Mouse (Mus musculus) limb, embryonic 14.5 days (tissue): ENCODE data around the gene Pde1a. TPM values are rescaled to one million over a fixed set of nuclear protein-coding genes. Genes with fewer than 3 reads are reported as not detected.

Experiments used
- ATAC-seq: fragments of 200-750 bp; cut with Nextera tagmentation; 2 replicates; pipeline ENCODE4 v1.8.0; 2017; ENCODE audit warnings: low read depth, moderate number of reproducible peaks, moderate TSS enrichment; ENCODE audit not compliant: low FRiP score
- DNase-seq: peaks from one replicate; pipeline ENCODE4 v3.0.0-alpha.2; 2015; ENCODE audit warnings: low spot score
- H3K27ac ChIP-seq: fragments of 300-500 bp; sonication (generic); replicated peaks from 2 replicates; pipeline ENCODE4 v1.5.1; 2014; ENCODE audit warnings: low read depth, mild to moderate bottlenecking, low read length, moderate library complexity, mixed read lengths
- H3K27me3 ChIP-seq: fragments of 300-500 bp; sonication (generic); 2 replicates; pipeline ENCODE4 v1.6.1; 2014; ENCODE audit warnings: low read length, mixed read lengths; ENCODE audit not compliant: control insufficient read depth, insufficient read depth
- H3K36me3 ChIP-seq: fragments of 300-500 bp; sonication (generic); 2 replicates; pipeline ENCODE4 v1.6.1; 2014; ENCODE audit warnings: mild to moderate bottlenecking, low read length, moderate library complexity, mixed read lengths; ENCODE audit not compliant: control insufficient read depth, insufficient read depth
- H3K4me1 ChIP-seq: fragments of 300-500 bp; sonication (generic); 2 replicates; pipeline ENCODE4 v1.6.1; 2014; ENCODE audit warnings: antibody characterized with exemption, low read length, mixed read lengths; ENCODE audit not compliant: control insufficient read depth, insufficient read depth
- H3K4me2 ChIP-seq: fragments of 300-500 bp; sonication (generic); replicated peaks from 2 replicates; pipeline ENCODE4 v1.6.1; 2014; ENCODE audit warnings: low read depth, mild to moderate bottlenecking, low read length, moderate library complexity; ENCODE audit not compliant: severe bottlenecking
- H3K4me3 ChIP-seq: fragments of 300-500 bp; sonication (generic); replicated peaks from 2 replicates; pipeline ENCODE4 v1.5.1; 2014; ENCODE audit warnings: low read length
- H3K9ac ChIP-seq: fragments of 300-500 bp; sonication (generic); 2 replicates; pipeline ENCODE4 v1.6.1; 2014; ENCODE audit warnings: mild to moderate bottlenecking, low read depth, low read length, moderate library complexity; ENCODE audit not compliant: severe bottlenecking
- H3K9me3 ChIP-seq: fragments of 300-500 bp; sonication (generic); 2 replicates; pipeline ENCODE4 v1.6.1; 2016; ENCODE audit warnings: low read length; ENCODE audit not compliant: control insufficient read depth
- POLR2A ChIP-seq: fragments of 200-500 bp; IDR thresholded peaks from 2 replicates; pipeline ENCODE4 v1.8.0; 2012; ENCODE audit warnings: inconsistent platforms, mild to moderate bottlenecking, moderate library complexity, borderline replicate concordance; ENCODE audit not compliant: insufficient read depth, insufficient read length; ENCODE audit errors: extremely low read depth
- WGBS: fragments of 180-500 bp; shearing (Covaris S2); extraction: QIAGEN DNeasy Blood & Tissue Kit; methylation state at CpG from one replicate; pipeline ENCODE4 v1.1.7; 2014; 5-methylcytosine and 5-hydroxymethylcytosine counted together
- polyA plus RNA-seq, 2 experiments: library from polyadenylated mRNA; depleted of rRNA in 1 of 2; stranded (reverse) in 1 of 2; unstranded in 1 of 2; fragments of >200 nt; fragmentation: Nextera tagmentation in 1 of 2; extraction: Ambion mirVana in 1 of 2; gene quantifications; 2 replicates each; pipeline versions ENCODE4 v1.2.1 to v1.2.3; 2012 to 2014

The Pde1a gene
- polyA plus RNA-seq, 2 experiments, result 3.0 to 5.6 TPM

GRCm38 (mm10) chr2:79819543-79819942 lies 309.7 kb downstream of the Pde1a start:
- Histone ChIP-seq H3K4me3 (no peak overlapping the region), H3K4me1 (no peaks in the 10 kb centered on the region), H3K27me3 (no peaks in the 10 kb centered on the region), H3K27ac (no peak overlapping the region), H3K9ac (no peak overlapping the region), H3K4me2 (no peak overlapping the region), H3K36me3 (no peaks in the 10 kb centered on the region), H3K9me3 (no peaks in the 10 kb centered on the region)
- no peak for TF ChIP-seq POLR2A
- DNase-seq, result no peak
- ATAC-seq, result no peak
- 61% methylated on average over 3 of the region's 3 CpGs for WGBS

- Histone ChIP-seq H3K27ac (no peak overlapping the region), H3K4me2 (no peak overlapping the region), H3K9me3 (no peaks in the 10 kb centered on the region), H3K27me3 (no peaks in the 10 kb centered on the region), H3K9ac (no peak overlapping the region), H3K4me1 (no peaks in the 10 kb centered on the region), H3K4me3 (no peak overlapping the region), H3K36me3 (no peaks in the 10 kb centered on the region)
- DNase-seq (no peak), ATAC-seq (no peak)
- 45% methylated on average over 3 of the region's 3 CpGs for WGBS
- no peak for TF ChIP-seq POLR2A
Measured at GRCm38 (mm10) chr2:79815708-79816484, 313.4 kb downstream of the Pde1a start.

GRCm38 (mm10) chr2:79798627-79799026 lies 330.6 kb downstream of the Pde1a start:
- H3K27ac ChIP-seq, result no peak overlapping the region
- no peaks in the 10 kb centered on the region for H3K9me3 ChIP-seq
- no peak for TF ChIP-seq POLR2A
- H3K4me1 ChIP-seq, result no peaks in the 10 kb centered on the region
- H3K9ac ChIP-seq, result no peak overlapping the region
- no peaks in the 10 kb centered on the region for H3K27me3 ChIP-seq
- ATAC-seq (peak; percentile 41; the same call in 1 of the 2 replicates), DNase-seq (no peak)
- no peak overlapping the region for H3K4me2 ChIP-seq
- H3K4me3 ChIP-seq, result no peak overlapping the region
- WGBS, result 49% methylated on average over 7 of the region's 7 CpGs
- H3K36me3 ChIP-seq, result no peaks in the 10 kb centered on the region

GRCm38 (mm10) chr2:79797444-79797843 lies 331.8 kb downstream of the Pde1a start:
- Histone ChIP-seq H3K27me3 (no peaks in the 10 kb centered on the region), H3K27ac (no peak overlapping the region), H3K4me3 (no peak overlapping the region), H3K9me3 (no peaks in the 10 kb centered on the region), H3K4me1 (no peaks in the 10 kb centered on the region), H3K9ac (no peak overlapping the region), H3K4me2 (no peak overlapping the region), H3K36me3 (no peaks in the 10 kb centered on the region)
- WGBS, result 48% methylated on average over 2 of the region's 2 CpGs
- no peak for ATAC-seq
- no peak for TF ChIP-seq POLR2A
- DNase-seq, result no peak

- WGBS, result 77% methylated on average over 2 of the region's 2 CpGs
- Histone ChIP-seq H3K36me3 (no peaks in the 10 kb centered on the region), H3K4me3 (no peak overlapping the region), H3K27ac (no peak overlapping the region), H3K9me3 (no peaks in the 10 kb centered on the region), H3K4me1 (no peaks in the 10 kb centered on the region), H3K9ac (no peak overlapping the region), H3K27me3 (no peaks in the 10 kb centered on the region), H3K4me2 (no peak overlapping the region)
- no peak for TF ChIP-seq POLR2A
- ATAC-seq (no peak), DNase-seq (no peak)
Measured at GRCm38 (mm10) chr2:79793186-79793585, 336.1 kb downstream of the Pde1a start.
